Mouse (Mus musculus) bone marrow macrophage, adult 2 months (primary cell): ENCODE measurements at regions not wholly inside any gene's neighbourhood (a gene's known extent, or its start where the extent isn't known, plus 50 kb on each side); places are given as distances from the start of the nearest gene placed in this dataset.

Source experiments
- H3K27ac ChIP-seq: 2 replicates; pipeline ENCODE4 v1.5.1; 2012; ENCODE audit warnings: low read depth, low read length; ENCODE audit not compliant: insufficient read depth
- H3K4me1 ChIP-seq: 2 replicates; pipeline ENCODE4 v1.6.1; 2012; ENCODE audit warnings: low read length; ENCODE audit not compliant: control insufficient read depth, insufficient read depth
- H3K4me3 ChIP-seq: 2 replicates; pipeline ENCODE4 v1.5.1; 2012; ENCODE audit warnings: mild to moderate bottlenecking, low read length, moderate library complexity; ENCODE audit not compliant: insufficient read depth
- CTCF ChIP-seq: IDR thresholded peaks from 2 replicates; pipeline ENCODE4 v1.5.1; 2012; ENCODE audit warnings: low read depth, mild to moderate bottlenecking, low read length, moderate library complexity
- POLR2A ChIP-seq: IDR thresholded peaks from 2 replicates; pipeline ENCODE4 v1.6.1; 2012; ENCODE audit warnings: mild to moderate bottlenecking, low read depth, low read length, borderline replicate concordance

- H3K4me1 ChIP-seq: no peaks in the 10 kb centered on the region
- TF ChIP-seq POLR2A (no peak), CTCF (no peak)
- H3K27ac ChIP-seq: no peak overlapping the region
- H3K4me3 ChIP-seq: no peak overlapping the region
Observed at GRCm38 (mm10) chr8:92761959-92762600, 65.0 kb upstream of the Mmp2 start.

- H3K4me3 ChIP-seq: peak overlapping the region; percentile 34
Observed at GRCm38 (mm10) chr8:92771856-92772650, 55.0 kb upstream of the Mmp2 start.

GRCm38 (mm10) chr8:92772826-92773225 is 54.3 kb upstream of the Mmp2 start:
- Histone ChIP-seq H3K4me1 (no peaks in the 10 kb centered on the region), H3K4me3 (no peak overlapping the region), H3K27ac (no peak overlapping the region)
- TF ChIP-seq POLR2A (no peak), CTCF (no peak)

More at GRCm38 (mm10) chr8:92771856-92772650, 55.0 kb upstream of the Mmp2 start:
- Histone ChIP-seq H3K27ac (no peak overlapping the region), H3K4me1 (no peaks in the 10 kb centered on the region)
- no peak for TF ChIP-seq CTCF
- no peak for TF ChIP-seq POLR2A

GRCm38 (mm10) chr8:92775186-92775585 is 51.9 kb upstream of the Mmp2 start:
- no peak overlapping the region for H3K27ac ChIP-seq
- H3K4me3 ChIP-seq: no peak overlapping the region
- no peak for TF ChIP-seq CTCF
- TF ChIP-seq POLR2A: no peak
- H3K4me1 ChIP-seq: no peaks in the 10 kb centered on the region

GRCm38 (mm10) chr8:92777106-92777505 is 50.0 kb upstream of the Mmp2 start:
- no peak overlapping the region for H3K4me3 ChIP-seq
- no peak overlapping the region for H3K27ac ChIP-seq
- H3K4me1 ChIP-seq: no peaks in the 10 kb centered on the region
- TF ChIP-seq POLR2A: no peak
- no peak for TF ChIP-seq CTCF
